Mouse (Mus musculus): ENCODE results near the gene Dnajb12.

DNA sequence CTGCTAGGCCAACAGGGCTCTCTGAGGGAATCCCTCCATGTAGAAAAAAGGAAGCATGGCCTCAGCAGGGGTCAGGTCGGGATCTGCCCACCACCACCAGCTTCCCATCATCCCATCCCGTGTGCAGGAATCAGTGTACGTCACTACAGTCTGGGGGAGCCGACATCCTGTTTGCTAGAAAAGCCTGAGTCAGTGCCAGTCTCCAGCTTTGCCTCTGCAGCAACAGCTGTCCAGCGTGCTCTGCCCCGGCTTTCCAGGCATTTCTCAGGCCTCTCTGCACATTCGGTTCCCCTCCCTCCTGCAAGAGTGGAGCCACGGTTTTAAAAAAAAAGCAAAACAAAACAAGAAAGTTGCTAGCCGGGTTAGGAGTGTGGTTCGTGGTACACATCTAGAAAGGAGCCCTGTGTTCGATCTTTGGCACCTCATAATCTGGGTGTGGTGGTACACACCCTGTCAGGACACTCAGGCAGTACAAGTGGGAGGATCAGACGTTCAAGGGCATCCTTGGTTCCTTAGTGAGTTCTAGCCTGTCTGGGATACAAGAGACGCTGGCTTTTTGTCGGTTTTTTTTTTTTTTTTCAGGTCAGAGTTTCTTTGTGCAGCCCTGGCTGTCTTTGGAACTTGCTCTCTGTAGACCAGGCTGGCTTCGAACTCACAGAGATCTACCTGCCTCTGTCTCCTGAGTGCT lies 40.3 kb downstream of the Dnajb12 start:
- TF ChIP-seq POLR2A (IDR thresholded peaks at IDR 0.05; ENCODE audit: low read depth, low read length) (no peak), CTCF (IDR thresholded peaks at IDR 0.05; ENCODE audit: borderline replicate concordance, insufficient read depth, low read length) (no peak)
